Mouse (Mus musculus): ENCODE data around the gene Kif13a. TPM values are rescaled to one million over a fixed set of nuclear protein-coding genes. Genes with fewer than 3 reads are reported as not detected.

Kif13a gene
- total RNA-seq, 2 experiments from 2014 or later: 110 to 116 TPM

DNA sequence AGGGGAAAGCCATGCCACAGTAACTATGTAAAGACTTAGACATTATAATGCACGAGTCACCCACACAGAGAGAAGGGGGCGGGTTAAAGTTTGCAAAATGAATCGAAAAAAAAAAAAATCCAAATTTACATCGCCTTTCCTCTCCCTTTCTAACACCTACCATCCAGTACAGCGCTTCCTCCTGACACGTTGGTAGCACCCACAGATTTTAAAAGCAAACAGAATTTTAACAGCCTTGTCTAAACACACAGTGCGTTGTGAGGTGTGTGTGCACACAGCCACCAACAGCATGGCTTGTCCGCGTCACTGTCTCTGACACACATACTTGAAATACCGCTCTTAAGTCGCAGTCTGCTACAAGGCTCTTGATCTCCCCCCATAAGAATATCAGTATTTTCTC, 94.3 kb downstream of the Kif13a start:
- DNase-seq: no peak

- peak in 1 of 2 experiments; percentile 24 for DNase-seq
Measured at GRCm38 (mm10) chr13:46834805-46835204, 94.9 kb downstream of the Kif13a start.

- no peak for DNase-seq
Measured at GRCm38 (mm10) chr13:46833586-46833985, 96.1 kb downstream of the Kif13a start.

DNA sequence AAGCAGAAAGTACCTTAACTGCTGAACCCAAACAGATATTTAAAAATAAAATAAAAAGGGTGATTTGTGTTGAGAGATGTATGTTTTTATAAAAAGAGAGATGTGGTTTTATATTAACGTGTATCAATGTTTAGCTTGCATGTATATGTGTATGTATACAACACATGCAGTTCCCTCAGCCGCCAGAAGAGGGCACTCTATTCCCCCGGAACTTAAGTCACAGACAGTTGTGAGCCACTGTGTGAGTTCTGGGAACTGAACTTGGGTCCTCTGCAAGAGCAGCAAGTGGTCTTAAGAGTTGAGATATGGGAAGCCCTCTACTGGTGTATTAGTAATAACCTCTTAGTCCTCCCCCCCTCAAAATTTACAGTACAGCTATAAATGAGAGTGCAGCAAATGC, 96.7 kb downstream of the Kif13a start:
- peak in 1 of 2 experiments; percentile 36 for DNase-seq

- peak in 1 of 2 experiments; percentile 26 for DNase-seq
Measured at GRCm38 (mm10) chr13:46823271-46823670, 106.4 kb downstream of the Kif13a start.

GRCm38 (mm10) chr13:46822200-46822599, 107.5 kb downstream of the Kif13a start:
- no peak for DNase-seq

DNA sequence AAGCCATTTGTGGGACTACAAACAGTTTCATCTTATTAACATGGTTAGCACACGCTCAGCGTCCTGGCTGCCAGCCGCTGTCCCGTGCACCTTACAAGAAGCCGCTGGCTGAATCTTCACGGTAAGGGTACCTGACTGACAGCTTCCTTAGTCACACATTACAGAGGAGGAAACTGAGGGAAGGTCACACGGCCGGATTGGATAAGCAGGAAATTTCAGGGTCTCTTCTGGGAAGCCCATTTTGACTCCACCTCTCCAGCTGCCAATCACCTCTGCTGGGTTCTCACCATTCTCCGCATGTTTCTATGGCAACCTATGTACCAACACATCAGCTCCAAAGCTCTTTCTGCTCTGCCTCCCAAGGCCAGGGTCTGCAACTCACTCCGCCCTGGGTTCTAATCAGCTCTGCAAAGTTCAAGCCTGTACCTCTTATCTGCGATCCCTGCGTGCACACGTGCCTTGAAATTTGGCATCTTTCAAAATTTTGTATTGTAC, 109.9 kb downstream of the Kif13a start:
- DNase-seq: no peak

- DNase-seq: no peak
Measured at GRCm38 (mm10) chr13:46819202-46819728, 110.4 kb downstream of the Kif13a start.

DNA sequence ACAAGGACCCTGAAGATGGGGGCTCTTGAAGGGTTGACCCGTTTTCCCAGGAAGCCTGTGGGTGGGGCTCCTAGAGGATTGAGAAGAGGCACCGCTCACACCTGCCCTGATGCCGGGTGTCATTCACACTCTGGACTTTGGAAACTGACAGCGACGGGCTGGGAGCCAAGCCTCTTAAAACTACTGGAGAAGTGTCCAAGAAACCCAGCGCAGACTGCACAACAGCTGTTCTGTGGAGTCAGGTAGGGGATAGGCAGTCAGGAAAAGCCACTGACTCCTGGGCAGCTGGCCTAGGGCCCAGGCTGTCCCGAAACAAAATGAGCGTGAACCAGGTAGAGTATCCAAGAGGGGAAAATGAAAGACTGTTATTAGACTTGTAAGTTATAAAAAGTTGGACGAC, 111.3 kb downstream of the Kif13a start:
- DNase-seq: peak; percentile 54 to 73

- DNase-seq: peak; percentile 56 to 58
Measured at GRCm38 (mm10) chr13:46812648-46813184, 117.0 kb downstream of the Kif13a start.

DNA sequence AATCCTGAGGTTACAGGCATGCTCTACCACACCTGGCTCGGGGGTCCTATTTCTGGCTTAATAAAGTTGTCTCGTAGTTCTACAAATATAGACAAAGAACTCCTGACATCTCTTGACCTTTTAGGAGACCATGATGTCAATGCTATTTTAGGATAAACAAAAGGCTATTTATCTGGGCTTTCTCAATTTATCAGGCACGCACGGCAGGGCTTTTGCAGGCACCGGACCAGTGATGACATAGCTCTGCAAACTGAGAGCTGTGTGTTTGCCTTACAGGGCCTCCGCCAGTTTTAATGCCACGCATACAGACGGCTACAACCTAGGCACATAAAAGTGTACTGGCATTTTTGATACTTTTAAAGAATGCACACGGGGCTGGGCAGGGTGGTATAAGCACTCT, 118.0 kb downstream of the Kif13a start:
- DNase-seq: no peak

DNA sequence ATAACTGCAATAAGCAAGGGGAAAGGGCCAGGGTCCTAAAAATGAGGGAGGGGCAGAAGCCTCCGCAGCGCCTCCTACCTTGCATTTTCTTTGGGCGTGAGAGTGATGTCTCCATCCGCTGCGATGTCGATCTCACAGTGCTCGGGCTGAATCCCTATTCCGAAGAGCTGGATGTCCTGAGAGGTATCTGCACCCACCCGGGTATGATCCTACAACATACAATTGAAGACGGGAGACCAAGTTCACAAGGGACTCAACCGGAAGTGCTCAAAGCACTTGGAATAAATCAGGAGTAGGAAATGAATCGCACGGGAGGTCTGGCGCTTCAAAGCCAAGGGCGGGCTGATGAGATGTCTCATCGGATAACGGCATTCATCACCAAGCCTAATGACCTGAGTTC, 119.1 kb downstream of the Kif13a start:
- DNase-seq: no peak

DNA sequence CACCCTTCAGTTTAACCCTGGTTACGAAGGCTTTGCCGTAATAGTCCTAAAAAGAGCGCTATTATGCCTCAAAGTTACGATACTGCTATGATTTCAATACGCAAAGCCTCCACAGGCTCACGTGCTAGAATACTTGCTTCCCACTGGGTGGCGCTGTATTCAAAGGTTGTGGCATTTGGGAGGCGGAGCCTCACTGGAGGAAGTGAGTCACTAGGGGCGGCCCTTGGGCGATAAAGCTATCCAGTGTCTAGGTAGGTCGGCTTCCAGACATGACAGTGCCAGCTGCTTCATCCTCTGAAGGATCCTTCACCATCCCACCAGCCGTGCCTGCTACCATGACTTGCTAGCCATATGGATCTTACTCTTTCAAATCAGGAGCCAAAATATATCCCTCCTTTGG, 119.6 kb downstream of the Kif13a start:
- DNase-seq: peak; percentile 58 to 66

GRCm38 (mm10) chr13:46807901-46808300, 121.8 kb downstream of the Kif13a start:
- DNase-seq: peak in 1 of 2 experiments; percentile 32

DNA sequence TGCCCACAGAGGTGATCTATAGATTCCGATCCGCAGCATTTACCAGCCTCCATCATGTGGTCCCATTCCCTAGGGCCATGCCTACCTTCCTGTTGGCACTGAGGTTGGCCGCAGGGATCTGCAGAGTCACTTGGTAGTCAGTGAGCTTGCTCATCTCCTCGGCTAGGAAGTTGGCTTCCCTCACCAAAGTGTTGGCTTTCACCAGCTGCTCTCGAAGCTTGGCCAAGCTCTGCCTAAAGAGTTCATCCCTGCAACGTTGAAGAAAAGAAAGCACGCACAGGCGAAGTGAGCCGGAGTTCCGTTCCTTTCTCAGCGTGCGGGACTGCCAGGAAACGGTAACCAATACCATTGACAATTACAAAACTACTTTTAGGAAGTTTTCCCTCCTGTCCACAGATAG, 128.5 kb downstream of the Kif13a start:
- DNase-seq: no peak

GRCm38 (mm10) chr13:46798156-46798555, 131.5 kb downstream of the Kif13a start:
- peak; percentile 31 to 64 for DNase-seq

GRCm38 (mm10) chr13:46796381-46796780, 133.3 kb downstream of the Kif13a start:
- no peak for DNase-seq

GRCm38 (mm10) chr13:46793824-46794223, 135.8 kb downstream of the Kif13a start:
- DNase-seq: no peak

DNA sequence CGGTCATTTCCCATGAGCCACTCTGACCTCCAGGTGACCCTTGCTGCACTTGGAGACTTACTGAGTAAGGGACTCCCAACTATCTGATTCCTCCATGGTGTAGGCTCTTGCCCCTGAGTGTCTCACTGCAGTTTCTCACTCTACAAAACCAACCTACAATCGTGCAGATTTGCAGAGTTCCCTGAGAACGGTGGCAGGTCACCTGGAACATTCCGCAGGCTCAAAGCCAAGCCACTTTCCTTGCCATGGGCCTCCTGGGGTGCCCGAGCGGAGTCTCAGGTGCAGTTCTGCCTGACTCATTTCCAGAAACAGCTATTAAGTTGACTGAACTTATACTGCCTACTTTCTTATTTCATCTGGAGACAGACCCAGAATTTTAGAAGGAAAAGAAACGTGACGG, 141.2 kb downstream of the Kif13a start:
- no peak for DNase-seq

GRCm38 (mm10) chr13:46786836-46787235, 142.8 kb downstream of the Kif13a start:
- DNase-seq: no peak

DNA sequence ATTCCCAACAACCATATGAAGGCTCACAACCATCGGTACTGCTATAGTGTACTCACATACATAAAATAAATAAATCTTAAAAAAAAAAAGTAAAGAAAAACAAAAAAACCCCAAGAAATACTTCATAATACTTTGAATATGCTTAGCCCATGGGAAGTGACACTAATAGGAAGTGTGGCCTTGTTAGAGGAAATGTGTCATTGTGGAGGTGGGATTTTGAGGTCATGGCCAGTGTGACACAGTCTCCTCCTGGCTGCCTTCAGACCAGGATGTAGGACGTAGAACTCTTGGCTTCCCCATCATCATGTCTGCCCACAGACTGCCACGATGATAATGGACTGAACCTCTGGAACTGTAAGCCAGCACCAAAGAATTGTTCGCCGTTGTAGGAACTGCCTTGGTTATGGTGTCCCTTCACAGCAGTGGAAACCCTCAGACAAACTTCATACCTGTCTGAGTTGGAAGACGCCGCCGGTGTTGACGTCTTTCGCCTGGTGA, 143.6 kb downstream of the Kif13a start:
- no peak for DNase-seq

DNA sequence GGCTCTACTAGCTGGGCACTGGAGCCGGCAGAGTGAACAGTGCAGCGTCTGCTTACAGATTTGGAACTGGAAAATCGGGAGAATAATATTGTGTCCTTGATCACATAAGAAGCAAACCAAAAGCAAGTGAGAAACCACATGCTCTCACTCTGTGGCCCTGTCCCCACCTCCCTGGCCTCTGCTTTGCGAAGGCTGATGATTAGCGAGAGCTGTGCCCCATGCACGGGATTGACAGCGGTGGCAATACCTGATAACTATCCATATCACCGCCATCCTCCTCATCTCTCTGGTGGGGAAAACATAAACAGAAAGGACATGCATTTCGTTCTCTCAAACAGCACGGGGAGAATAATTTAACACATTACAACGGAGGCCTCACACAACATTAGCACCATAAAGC, 149.3 kb downstream of the Kif13a start:
- DNase-seq: no peak

GRCm38 (mm10) chr13:46779831-46780230, 149.8 kb downstream of the Kif13a start:
- no peak for DNase-seq

GRCm38 (mm10) chr13:46777461-46777860, 152.2 kb downstream of the Kif13a start:
- DNase-seq: no peak

Measured in heart, adult 18-20 months (tissue).